Mouse (Mus musculus): ENCODE measurements around the gene Frrs1. TPM values are rescaled to one million over a fixed set of nuclear protein-coding genes. Genes with fewer than 3 reads are reported as not detected.
A peak's percentile ranks its signal among the peaks of the same experiment; 100 is the strongest.

The Frrs1 gene
- polyA plus RNA-seq, 1 experiment from 2014 or later: 11.5 TPM

- Histone ChIP-seq H3K4me1 (peaks cover 3% of the 10 kb centered on the region; the same call in 1 of the 2 replicates), H3K27me3 (ENCODE audit: low read depth, poor library complexity, severe bottlenecking) (no peaks in the 10 kb centered on the region), H3K36me3 (no peaks in the 10 kb centered on the region), H3K4me3 (no peak overlapping the region), H3K9me3 (replicated peaks) (no peaks in the 10 kb centered on the region), H3K27ac (replicated peaks) (no peak overlapping the region)
- DNase-seq (ENCODE audit: low spot score): no peak
- whole genome bisulfite sequencing: 91% methylated on average over 6 of the region's 6 CpGs
Observed at GRCm38 (mm10) chr3:116834241-116834640, 25.0 kb upstream of the Frrs1 start.

- DNase-seq (ENCODE audit: low spot score): no peak
- H3K4me3 ChIP-seq: peak overlapping the region; percentile 43; the same call in 1 of the 2 replicates
- H3K27ac ChIP-seq (replicated peaks): peak overlapping the region; percentile 72
- WGBS: 86% methylated on average over 4 of the region's 4 CpGs
- H3K9me3 ChIP-seq (replicated peaks): no peaks in the 10 kb centered on the region
- H3K36me3 ChIP-seq: no peaks in the 10 kb centered on the region
- no peaks in the 10 kb centered on the region for H3K27me3 ChIP-seq (ENCODE audit: low read depth, poor library complexity, severe bottlenecking)
- peaks cover 3% of the 10 kb centered on the region; the same call in 1 of the 2 replicates for H3K4me1 ChIP-seq
Observed at GRCm38 (mm10) chr3:116835350-116835749, 23.9 kb upstream of the Frrs1 start.

- peak overlapping the region; percentile 43 for H3K4me3 ChIP-seq
- no peaks in the 10 kb centered on the region for H3K9me3 ChIP-seq (replicated peaks)
- peak overlapping the region; percentile 72 for H3K27ac ChIP-seq (replicated peaks)
- no peaks in the 10 kb centered on the region for H3K27me3 ChIP-seq (ENCODE audit: low read depth, poor library complexity, severe bottlenecking)
- peaks cover 3% of the 10 kb centered on the region; the same call in 1 of the 2 replicates for H3K4me1 ChIP-seq
- H3K36me3 ChIP-seq: no peaks in the 10 kb centered on the region
- WGBS: 31% methylated on average over 21 of the region's 21 CpGs
- peak; percentile 85 for DNase-seq (ENCODE audit: low spot score)
Observed at GRCm38 (mm10) chr3:116835770-116836680, 23.2 kb upstream of the Frrs1 start.

- WGBS: 85% methylated on average over 23 of the region's 23 CpGs
- peaks cover 3% of the 10 kb centered on the region; the same call in 1 of the 2 replicates for H3K4me1 ChIP-seq
Observed at GRCm38 (mm10) chr3:116836681-116837475, 22.4 kb upstream of the Frrs1 start.

GRCm38 (mm10) chr3:116841311-116841710 lies 18.0 kb upstream of the Frrs1 start:
- Histone ChIP-seq H3K27ac (replicated peaks) (no peak overlapping the region), H3K9me3 (replicated peaks) (no peaks in the 10 kb centered on the region), H3K27me3 (ENCODE audit: low read depth, poor library complexity, severe bottlenecking) (no peaks in the 10 kb centered on the region), H3K36me3 (no peaks in the 10 kb centered on the region), H3K4me1 (no peaks in the 10 kb centered on the region), H3K4me3 (no peak overlapping the region)
- DNase-seq (ENCODE audit: low spot score): no peak
- 79% methylated on average over 2 of the region's 2 CpGs for WGBS

More at GRCm38 (mm10) chr3:116836681-116837475, 22.4 kb upstream of the Frrs1 start:
- Histone ChIP-seq H3K27ac (replicated peaks) (no peak overlapping the region), H3K4me3 (no peak overlapping the region), H3K27me3 (ENCODE audit: low read depth, poor library complexity, severe bottlenecking) (no peaks in the 10 kb centered on the region), H3K36me3 (no peaks in the 10 kb centered on the region), H3K9me3 (replicated peaks) (no peaks in the 10 kb centered on the region)
- no peak for DNase-seq (ENCODE audit: low spot score)

- no peaks in the 10 kb centered on the region for H3K36me3 ChIP-seq
- DNase-seq (ENCODE audit: low spot score): no peak
- WGBS: 92% methylated on average over 10 of the region's 10 CpGs
- no peak overlapping the region for H3K27ac ChIP-seq (replicated peaks)
- H3K4me1 ChIP-seq: no peaks in the 10 kb centered on the region
- H3K4me3 ChIP-seq: no peak overlapping the region
- H3K27me3 ChIP-seq (ENCODE audit: low read depth, poor library complexity, severe bottlenecking): no peaks in the 10 kb centered on the region
- no peaks in the 10 kb centered on the region for H3K9me3 ChIP-seq (replicated peaks)
Observed at GRCm38 (mm10) chr3:116844880-116845579, 14.2 kb upstream of the Frrs1 start.

GRCm38 (mm10) chr3:116846084-116846483 lies 13.2 kb upstream of the Frrs1 start:
- no peak overlapping the region for H3K27ac ChIP-seq (replicated peaks)
- H3K27me3 ChIP-seq (ENCODE audit: low read depth, poor library complexity, severe bottlenecking): no peaks in the 10 kb centered on the region
- DNase-seq (ENCODE audit: low spot score): no peak
- no peaks in the 10 kb centered on the region for H3K4me1 ChIP-seq
- 85% methylated on average over 4 of the region's 4 CpGs for WGBS
- no peak overlapping the region for H3K4me3 ChIP-seq
- no peaks in the 10 kb centered on the region for H3K9me3 ChIP-seq (replicated peaks)
- no peaks in the 10 kb centered on the region for H3K36me3 ChIP-seq

- no peak for DNase-seq (ENCODE audit: low spot score)
- 83% methylated on average over 1 of the region's 1 CpGs for WGBS
- H3K4me3 ChIP-seq: no peak overlapping the region
Observed at GRCm38 (mm10) chr3:116848099-116848498, 11.2 kb upstream of the Frrs1 start.

GRCm38 (mm10) chr3:116848936-116849335 lies 10.3 kb upstream of the Frrs1 start:
- no peaks in the 10 kb centered on the region for H3K27me3 ChIP-seq (ENCODE audit: low read depth, poor library complexity, severe bottlenecking)
- no peak overlapping the region for H3K27ac ChIP-seq (replicated peaks)
- no peak for DNase-seq (ENCODE audit: low spot score)
- H3K4me3 ChIP-seq: no peak overlapping the region
- 89% methylated on average over 4 of the region's 4 CpGs for WGBS
- H3K4me1 ChIP-seq: no peaks in the 10 kb centered on the region
- H3K36me3 ChIP-seq: no peaks in the 10 kb centered on the region
- no peaks in the 10 kb centered on the region for H3K9me3 ChIP-seq (replicated peaks)

More at GRCm38 (mm10) chr3:116848099-116848498, 11.2 kb upstream of the Frrs1 start:
- Histone ChIP-seq H3K9me3 (replicated peaks) (no peaks in the 10 kb centered on the region), H3K27me3 (ENCODE audit: low read depth, poor library complexity, severe bottlenecking) (no peaks in the 10 kb centered on the region), H3K4me1 (no peaks in the 10 kb centered on the region), H3K27ac (replicated peaks) (no peak overlapping the region), H3K36me3 (no peaks in the 10 kb centered on the region)

- Histone ChIP-seq H3K4me1 (no peaks in the 10 kb centered on the region), H3K36me3 (no peaks in the 10 kb centered on the region), H3K27ac (replicated peaks) (no peak overlapping the region), H3K27me3 (ENCODE audit: low read depth, poor library complexity, severe bottlenecking) (no peaks in the 10 kb centered on the region), H3K4me3 (no peak overlapping the region), H3K9me3 (replicated peaks) (no peaks in the 10 kb centered on the region)
- DNase-seq (ENCODE audit: low spot score): no peak
- WGBS: 77% methylated on average over 1 of the region's 1 CpGs
Observed at GRCm38 (mm10) chr3:116850376-116850775, 8.9 kb upstream of the Frrs1 start.

- Histone ChIP-seq H3K36me3 (no peaks in the 10 kb centered on the region), H3K27ac (replicated peaks) (no peak overlapping the region), H3K9me3 (replicated peaks) (no peaks in the 10 kb centered on the region), H3K4me3 (no peak overlapping the region), H3K4me1 (no peaks in the 10 kb centered on the region), H3K27me3 (ENCODE audit: low read depth, poor library complexity, severe bottlenecking) (no peaks in the 10 kb centered on the region)
- no peak for DNase-seq (ENCODE audit: low spot score)
- WGBS: 87% methylated on average over 3 of the region's 3 CpGs
Observed at GRCm38 (mm10) chr3:116852421-116852820, 6.8 kb upstream of the Frrs1 start.

GRCm38 (mm10) chr3:116857611-116858010 lies 1.7 kb upstream of the Frrs1 start:
- Histone ChIP-seq H3K36me3 (no peaks in the 10 kb centered on the region), H3K27me3 (ENCODE audit: low read depth, poor library complexity, severe bottlenecking) (no peaks in the 10 kb centered on the region), H3K4me1 (peaks cover 7% of the 10 kb centered on the region; the same call in 1 of the 2 replicates), H3K4me3 (no peak overlapping the region), H3K9me3 (replicated peaks) (no peaks in the 10 kb centered on the region), H3K27ac (replicated peaks) (no peak overlapping the region)
- WGBS: 84% methylated on average over 6 of the region's 6 CpGs
- no peak for DNase-seq (ENCODE audit: low spot score)
